Mouse (Mus musculus): ENCODE results near the gene Lrrc52.

GRCm38 (mm10) chr1:167467916-167468315 lies 1.3 kb upstream of the Lrrc52 start:
- TF ChIP-seq EP300 (IDR thresholded peaks at IDR 0.05; ENCODE audit: low read depth), result no peak
- no peak for TF ChIP-seq CTCF (IDR thresholded peaks at IDR 0.05; ENCODE audit: low read depth)

All from liver, postnatal 0 days (tissue).